Mouse (Mus musculus) kidney, embryonic 14.5 days (tissue): Measurements from ENCODE around the gene Snapin. TPM values are rescaled to one million over a fixed set of nuclear protein-coding genes. Genes with fewer than 3 reads are reported as not detected.

ENCODE experiments used
- ATAC-seq: fragments of 200-750 bp; cut with Nextera tagmentation; 2 replicates; pipeline ENCODE4 v1.8.0; 2017; ENCODE audit warnings: moderate number of reproducible peaks, mild to moderate bottlenecking, moderate TSS enrichment, moderate library complexity; ENCODE audit not compliant: low FRiP score, low TSS enrichment
- H3K27ac ChIP-seq: fragments of 300-500 bp; sonication (generic); 2 replicates; pipeline ENCODE4 v1.5.1; 2014; ENCODE audit warnings: low read depth, mild to moderate bottlenecking, low read length, moderate library complexity, mixed read lengths
- H3K27me3 ChIP-seq: fragments of 300-500 bp; sonication (generic); 2 replicates; pipeline ENCODE4 v1.6.1; 2014; ENCODE audit warnings: mild to moderate bottlenecking, low read length; ENCODE audit not compliant: control insufficient read depth, insufficient read depth
- H3K36me3 ChIP-seq: fragments of 300-500 bp; sonication (generic); 2 replicates; pipeline ENCODE4 v1.6.1; 2014; ENCODE audit warnings: low read length, mixed read lengths; ENCODE audit not compliant: control insufficient read depth, insufficient read depth
- H3K4me1 ChIP-seq: fragments of 300-500 bp; sonication (generic); 2 replicates; pipeline ENCODE4 v1.6.1; 2014; ENCODE audit warnings: low read length, mixed read lengths; ENCODE audit not compliant: control insufficient read depth, insufficient read depth
- H3K4me2 ChIP-seq: fragments of 300-500 bp; sonication (generic); replicated peaks from 2 replicates; pipeline ENCODE4 v1.6.1; 2014; ENCODE audit warnings: low read depth, mild to moderate bottlenecking, low read length
- H3K4me3 ChIP-seq: fragments of 300-500 bp; sonication (generic); 2 replicates; pipeline ENCODE4 v1.5.1; 2014; ENCODE audit warnings: mild to moderate bottlenecking, low read length
- H3K9ac ChIP-seq: fragments of 300-500 bp; sonication (generic); 2 replicates; pipeline ENCODE4 v1.6.1; 2014; ENCODE audit warnings: low read depth, mild to moderate bottlenecking, low read length, moderate library complexity
- H3K9me3 ChIP-seq: fragments of 300-500 bp; sonication (generic); 2 replicates; pipeline ENCODE4 v1.6.1; 2016; ENCODE audit warnings: low read length; ENCODE audit not compliant: control insufficient read depth
- WGBS: fragments of 180-500 bp; shearing (Covaris S2); extraction: QIAGEN DNeasy Blood & Tissue Kit; methylation state at CpG from one replicate; pipeline ENCODE4 v1.1.7; 2014; 5-methylcytosine and 5-hydroxymethylcytosine counted together
- polyA plus RNA-seq: library from polyadenylated mRNA; unstranded; fragments of >200 nt; fragmentation: Nextera tagmentation; extraction: Ambion mirVana; gene quantifications from 2 replicates; pipeline ENCODE4 v1.2.1, GENCODE M21; 2014

Snapin gene
- polyA plus RNA-seq, 1 experiment from 2014 or later: 67.6 TPM

GRCm38 (mm10) chr3:90451396-90452095 lies 39.3 kb downstream of the Snapin start:
- Histone ChIP-seq H3K4me1 (peaks cover 4% of the 10 kb centered on the region), H3K4me3 (no peak overlapping the region), H3K9ac (no peak overlapping the region), H3K9me3 (no peaks in the 10 kb centered on the region), H3K4me2 (no peak overlapping the region), H3K27me3 (no peaks in the 10 kb centered on the region), H3K27ac (no peak overlapping the region), H3K36me3 (no peaks in the 10 kb centered on the region)
- WGBS: 67% methylated on average over 10 of the region's 10 CpGs
- no peak for ATAC-seq

DNA sequence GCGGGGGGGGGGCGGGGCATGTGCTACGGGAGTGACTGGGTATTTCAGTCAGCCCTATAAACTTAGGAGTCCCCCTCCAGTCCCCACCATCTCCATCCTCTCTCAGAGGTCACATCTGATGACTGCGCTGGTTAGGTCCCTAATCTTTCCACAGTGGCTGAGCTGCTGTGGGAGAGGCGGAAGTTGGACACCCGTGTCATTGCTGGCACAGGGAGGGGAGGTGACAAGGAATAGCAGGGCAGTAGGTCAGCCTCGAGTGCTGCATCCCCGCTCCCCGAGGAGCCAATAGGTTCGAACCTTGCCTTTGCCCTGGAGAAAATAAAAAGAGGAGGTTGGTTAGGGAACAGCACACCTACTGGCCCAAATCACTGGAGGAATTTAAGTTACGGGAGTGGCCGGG lies 40.0 kb downstream of the Snapin start:
- H3K27me3 ChIP-seq: no peaks in the 10 kb centered on the region
- H3K4me3 ChIP-seq: 0 out of 2 replicates have a peak overlapping the region, but pooled peaks have one; percentile 7
- no peak overlapping the region for H3K9ac ChIP-seq
- 29% methylated on average over 12 of the region's 12 CpGs for WGBS
- peak overlapping the region; percentile 19; the same call in 1 of the 2 replicates for H3K4me2 ChIP-seq
- H3K27ac ChIP-seq: no peak overlapping the region
- no peak for ATAC-seq
- no peaks in the 10 kb centered on the region for H3K9me3 ChIP-seq
- H3K36me3 ChIP-seq: no peaks in the 10 kb centered on the region
- peaks cover 4% of the 10 kb centered on the region for H3K4me1 ChIP-seq

DNA sequence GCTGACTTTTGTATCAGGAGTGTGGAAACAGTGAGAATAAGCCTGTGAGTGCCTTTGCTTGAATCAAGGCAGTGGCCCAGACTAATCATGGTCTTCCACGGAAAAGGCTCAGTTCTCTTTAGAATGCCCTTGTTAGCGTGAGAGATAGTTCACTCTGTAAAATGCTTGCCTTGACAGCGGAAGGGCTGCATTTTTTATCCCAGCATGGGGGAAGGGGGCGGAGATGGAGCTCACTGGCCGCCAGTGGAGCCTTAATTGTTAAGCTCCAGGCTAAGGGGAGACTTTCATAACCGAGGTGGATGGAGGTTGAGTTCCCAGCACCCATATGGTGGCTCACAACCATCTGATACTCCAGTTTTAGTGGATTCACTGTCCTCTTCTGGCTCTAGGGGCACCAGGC lies 42.2 kb downstream of the Snapin start:
- no peak overlapping the region for H3K4me3 ChIP-seq
- no peaks in the 10 kb centered on the region for H3K36me3 ChIP-seq
- no peak overlapping the region for H3K9ac ChIP-seq
- no peaks in the 10 kb centered on the region for H3K27me3 ChIP-seq
- peaks cover 4% of the 10 kb centered on the region for H3K4me1 ChIP-seq
- no peak overlapping the region for H3K27ac ChIP-seq
- H3K9me3 ChIP-seq: no peaks in the 10 kb centered on the region
- no peak for ATAC-seq
- 50% methylated on average over 6 of the region's 6 CpGs for WGBS
- H3K4me2 ChIP-seq: no peak overlapping the region

- peak; percentile 51 for ATAC-seq
- H3K4me2 ChIP-seq: peak overlapping the region; percentile 41
- WGBS: 16% methylated on average over 7 of the region's 7 CpGs
- H3K27ac ChIP-seq: peak overlapping the region; percentile 96
- H3K4me1 ChIP-seq: peaks cover 4% of the 10 kb centered on the region
- H3K36me3 ChIP-seq: no peaks in the 10 kb centered on the region
- H3K4me3 ChIP-seq: peak overlapping the region; percentile 23; the same call in 1 of the 2 replicates
- H3K27me3 ChIP-seq: no peaks in the 10 kb centered on the region
- H3K9me3 ChIP-seq: no peaks in the 10 kb centered on the region
- H3K9ac ChIP-seq: peak overlapping the region; percentile 38
These were observed 43.7 kb downstream of the Snapin start for GRCm38 (mm10) chr3:90447123-90447494.

DNA sequence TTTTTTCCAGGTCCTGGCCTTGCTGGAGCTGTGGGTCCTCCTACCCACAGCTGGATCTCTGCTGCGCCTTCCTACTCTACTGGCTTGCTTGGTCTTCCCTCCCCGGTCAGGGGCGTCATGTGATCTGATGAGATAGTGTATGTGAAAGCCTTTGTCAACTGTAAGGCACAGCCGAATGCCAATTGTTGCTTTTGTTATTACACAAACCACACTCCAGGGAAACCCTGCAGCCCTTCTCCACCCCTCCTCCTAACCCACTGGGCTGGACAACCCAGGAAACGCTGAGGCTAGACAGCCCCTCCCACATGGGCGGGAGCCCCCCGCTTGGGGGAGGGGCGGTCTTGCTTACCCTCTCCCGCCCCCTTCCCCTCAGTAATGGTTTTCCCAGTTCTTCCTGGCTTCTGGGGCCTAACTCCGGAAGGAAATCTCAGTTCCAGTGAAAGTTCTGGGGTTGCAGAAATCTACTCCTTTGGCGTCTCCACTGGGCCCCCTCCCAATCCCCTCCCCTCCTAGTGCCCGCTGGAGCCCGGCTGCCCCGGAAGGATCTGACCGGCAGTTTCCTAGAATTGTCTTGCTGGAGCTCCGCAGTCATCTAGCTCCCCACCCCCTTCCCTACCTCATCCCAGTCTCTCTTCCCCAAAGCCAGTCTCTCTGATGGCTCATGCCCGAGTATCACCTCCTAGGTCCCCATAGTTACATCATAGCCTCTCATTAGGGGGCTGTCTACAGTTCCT lies 44.3 kb downstream of the Snapin start:
- Histone ChIP-seq H3K4me2 (peak overlapping the region; percentile 41), H3K9ac (peak overlapping the region; percentile 38), H3K4me3 (peak overlapping the region; percentile 23), H3K27me3 (no peaks in the 10 kb centered on the region), H3K27ac (peak overlapping the region; percentile 96), H3K9me3 (no peaks in the 10 kb centered on the region), H3K4me1 (peaks cover 4% of the 10 kb centered on the region), H3K36me3 (no peaks in the 10 kb centered on the region)
- ATAC-seq: peak; percentile 94
- WGBS: under 1% methylated on average over 17 of the region's 17 CpGs

DNA sequence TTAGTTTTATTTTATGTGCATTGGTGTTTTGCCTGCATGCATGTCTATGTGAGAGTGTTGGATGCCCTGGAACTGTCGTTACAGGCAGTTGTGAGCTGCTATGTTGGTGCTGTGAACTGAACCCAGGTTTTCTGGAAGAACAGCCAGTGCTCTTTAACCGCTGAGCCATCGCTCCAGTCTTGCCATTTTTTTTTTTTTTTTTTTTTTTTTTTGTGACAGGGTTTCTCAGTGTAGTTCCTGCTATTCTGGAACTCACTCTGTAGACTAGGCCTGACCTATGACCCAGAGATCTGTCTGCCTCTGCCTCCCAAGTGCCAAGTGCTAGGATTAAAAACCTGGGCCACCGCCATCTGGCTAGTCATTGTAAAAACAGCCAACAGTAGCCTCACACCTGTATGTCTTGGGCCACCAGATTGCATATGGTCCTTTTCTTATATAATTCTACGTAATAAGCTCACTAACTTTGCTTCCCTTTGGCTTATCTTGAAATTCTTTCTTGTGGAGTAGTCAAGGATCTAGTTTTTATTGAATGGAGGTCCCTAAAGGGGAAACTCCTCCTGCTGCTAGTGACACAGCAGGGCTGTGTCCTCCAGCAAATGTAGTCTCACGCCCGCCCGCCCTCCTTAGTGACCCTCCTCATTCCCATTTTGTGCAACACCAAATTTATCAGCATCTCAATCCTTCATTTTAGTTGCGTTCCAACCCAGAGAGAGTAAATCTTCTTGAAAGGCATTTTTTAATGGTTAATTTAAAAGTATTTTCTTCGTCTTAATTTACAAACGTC lies 45.2 kb downstream of the Snapin start:
- H3K9ac ChIP-seq: peak overlapping the region; percentile 38; the same call in 1 of the 2 replicates
- peaks cover 4% of the 10 kb centered on the region for H3K4me1 ChIP-seq
- H3K27ac ChIP-seq: peak overlapping the region; percentile 96
- ATAC-seq: 0 out of 2 replicates have a peak, but pooled peaks have one; percentile 16
- H3K4me2 ChIP-seq: peak overlapping the region; percentile 41
- H3K36me3 ChIP-seq: no peaks in the 10 kb centered on the region
- WGBS: 50% methylated on average over 11 of the region's 11 CpGs
- no peak overlapping the region for H3K4me3 ChIP-seq
- H3K9me3 ChIP-seq: no peaks in the 10 kb centered on the region
- H3K27me3 ChIP-seq: no peaks in the 10 kb centered on the region

DNA sequence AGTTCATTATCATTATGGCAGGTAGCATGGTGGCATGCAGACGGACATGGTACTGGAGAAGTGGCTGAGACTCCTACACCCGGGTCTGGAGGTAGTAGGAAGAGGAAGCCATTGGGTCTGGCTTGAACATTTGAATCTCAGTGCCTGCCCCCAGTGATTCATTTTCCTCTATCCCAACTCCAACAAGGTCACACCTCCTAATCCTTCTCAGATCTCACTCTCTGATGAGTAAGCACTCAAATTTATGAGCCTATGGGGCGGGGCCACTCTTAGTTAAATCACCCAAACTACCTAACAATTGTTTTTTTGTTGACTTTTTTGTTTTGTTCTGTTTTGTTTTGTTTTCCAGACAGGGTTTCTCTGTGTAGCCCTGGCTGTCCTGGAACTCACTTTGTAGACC lies 46.9 kb downstream of the Snapin start:
- no peak for ATAC-seq
- WGBS: 86% methylated on average over 3 of the region's 3 CpGs
- H3K27ac ChIP-seq: no peak overlapping the region

GRCm38 (mm10) chr3:90440756-90441155 lies 50.1 kb downstream of the Snapin start:
- H3K4me2 ChIP-seq: no peak overlapping the region

More for the DNA sequence above, 46.9 kb downstream of the Snapin start:
- Histone ChIP-seq H3K27me3 (no peaks in the 10 kb centered on the region), H3K9ac (no peak overlapping the region), H3K4me2 (no peak overlapping the region), H3K9me3 (no peaks in the 10 kb centered on the region), H3K36me3 (no peaks in the 10 kb centered on the region), H3K4me1 (peaks cover 4% of the 10 kb centered on the region), H3K4me3 (no peak overlapping the region)

More at GRCm38 (mm10) chr3:90440756-90441155, 50.1 kb downstream of the Snapin start:
- no peaks in the 10 kb centered on the region for H3K9me3 ChIP-seq
- no peaks in the 10 kb centered on the region for H3K4me1 ChIP-seq
- H3K27me3 ChIP-seq: no peaks in the 10 kb centered on the region
- H3K4me3 ChIP-seq: no peak overlapping the region
- no peak overlapping the region for H3K27ac ChIP-seq
- no peak overlapping the region for H3K9ac ChIP-seq
- no peak for ATAC-seq
- WGBS: 89% methylated on average over 2 of the region's 2 CpGs
- H3K36me3 ChIP-seq: no peaks in the 10 kb centered on the region
